Mouse (Mus musculus) induced T-regulatory cell, adult 2 months (primary cell): ENCODE measurements around the gene Anapc2.

Experiments
- DNase-seq: peaks from one replicate; pipeline ENCODE4 v3.0.0-alpha.2; 2012; ENCODE audit warnings: low read depth

Gene Anapc2

DNA sequence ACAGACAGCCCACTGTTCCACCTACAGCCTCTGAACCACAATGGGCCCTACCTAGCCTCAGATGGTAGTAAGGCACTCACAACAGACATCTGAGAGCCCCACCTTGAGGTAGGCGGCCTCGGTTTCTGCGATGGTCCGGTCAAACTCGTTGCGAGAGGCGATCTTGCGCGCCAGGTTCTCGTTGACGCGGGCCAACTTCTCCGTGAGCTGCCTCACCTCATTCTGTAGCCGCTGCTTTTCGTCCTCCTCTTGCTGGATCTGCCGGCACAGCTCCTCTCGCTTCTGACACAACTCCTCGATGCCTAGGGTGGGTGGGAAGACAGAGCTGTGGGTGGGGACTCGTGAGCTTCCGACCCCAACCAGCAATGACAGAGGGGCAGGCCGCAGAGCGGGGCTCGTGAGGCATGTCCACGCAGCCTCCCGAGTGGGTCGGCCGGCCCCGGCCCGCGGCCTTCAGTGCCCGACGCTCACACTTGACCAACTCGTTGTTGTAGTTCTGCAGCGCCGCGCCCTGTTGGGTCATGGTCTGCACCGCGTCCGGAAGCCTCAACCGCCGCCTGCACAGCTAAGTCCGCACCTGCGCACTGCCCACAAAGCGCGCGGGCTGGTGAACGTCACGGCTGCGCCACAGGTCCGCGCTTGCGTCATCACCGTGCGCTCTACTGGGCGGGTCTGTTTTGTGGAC lies at the start of gene Anapc2, which contains the start of gene Ssna1:
TSS of gene Anapc2 (plus strand) at position 652 of the 685 bp plus-strand sequence.
TSS of gene Ssna1 (minus strand) at position 612 of the 685 bp plus-strand sequence.
- peak; percentile 98 for DNase-seq

DNA sequence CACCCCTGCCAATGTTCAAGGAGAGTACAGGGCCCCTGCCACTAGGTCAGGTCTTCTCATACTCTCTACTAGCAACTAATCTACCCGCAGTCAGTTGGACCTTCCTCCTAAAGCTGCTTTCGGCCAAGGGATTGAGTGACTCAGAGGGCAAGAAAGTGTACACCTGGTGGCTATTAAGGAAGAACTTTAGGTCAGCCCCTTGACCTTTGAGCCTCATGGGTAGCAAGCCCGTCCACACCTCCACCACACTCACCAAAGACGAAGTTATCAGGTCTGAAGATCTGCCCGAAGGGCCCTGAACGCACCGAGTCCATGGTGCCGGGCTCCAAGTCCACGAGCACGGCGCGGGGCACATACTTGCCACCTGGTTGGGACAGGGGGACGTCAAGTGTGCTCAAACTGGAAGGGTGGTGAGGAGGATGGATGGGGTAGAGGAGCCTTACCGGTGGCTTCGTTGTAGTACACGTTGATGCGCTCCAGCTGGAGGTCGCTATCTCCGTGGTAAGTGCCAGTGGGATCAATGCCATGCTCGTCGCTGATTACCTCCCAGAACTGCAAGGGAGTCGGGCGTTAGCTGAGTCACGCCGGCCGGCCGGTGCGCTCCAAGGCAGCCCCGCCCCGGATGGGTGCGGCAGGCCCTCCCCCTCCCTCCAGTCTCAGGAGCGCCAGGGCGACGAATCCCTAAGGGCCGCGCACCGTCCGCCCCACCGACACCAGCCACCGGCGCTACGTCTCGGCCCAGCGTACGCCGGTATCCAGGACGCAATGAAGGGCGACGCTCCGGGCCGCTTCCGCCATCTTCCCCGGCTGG lies 48.4 kb upstream of the Anapc2 start:
- DNase-seq = no peak

DNA sequence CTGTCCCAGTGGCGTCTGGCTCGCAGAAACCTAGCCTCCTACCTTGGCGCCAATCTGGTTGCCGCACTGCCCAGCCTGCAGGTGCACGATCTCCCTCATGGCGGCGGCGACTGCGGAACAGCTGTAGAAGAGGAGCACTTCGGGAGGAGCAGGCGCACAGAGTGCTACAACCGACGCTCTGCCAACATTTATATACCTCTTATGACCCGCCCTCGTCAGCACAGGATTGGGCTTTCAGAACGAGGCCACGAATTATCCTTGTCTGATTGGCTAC lies 47.8 kb upstream of the Anapc2 start, which contains the start of gene Tubb4b:
TSS of gene Tubb4b (minus strand) at position 211 of the 274 bp plus-strand sequence.
- no peak for DNase-seq

DNA sequence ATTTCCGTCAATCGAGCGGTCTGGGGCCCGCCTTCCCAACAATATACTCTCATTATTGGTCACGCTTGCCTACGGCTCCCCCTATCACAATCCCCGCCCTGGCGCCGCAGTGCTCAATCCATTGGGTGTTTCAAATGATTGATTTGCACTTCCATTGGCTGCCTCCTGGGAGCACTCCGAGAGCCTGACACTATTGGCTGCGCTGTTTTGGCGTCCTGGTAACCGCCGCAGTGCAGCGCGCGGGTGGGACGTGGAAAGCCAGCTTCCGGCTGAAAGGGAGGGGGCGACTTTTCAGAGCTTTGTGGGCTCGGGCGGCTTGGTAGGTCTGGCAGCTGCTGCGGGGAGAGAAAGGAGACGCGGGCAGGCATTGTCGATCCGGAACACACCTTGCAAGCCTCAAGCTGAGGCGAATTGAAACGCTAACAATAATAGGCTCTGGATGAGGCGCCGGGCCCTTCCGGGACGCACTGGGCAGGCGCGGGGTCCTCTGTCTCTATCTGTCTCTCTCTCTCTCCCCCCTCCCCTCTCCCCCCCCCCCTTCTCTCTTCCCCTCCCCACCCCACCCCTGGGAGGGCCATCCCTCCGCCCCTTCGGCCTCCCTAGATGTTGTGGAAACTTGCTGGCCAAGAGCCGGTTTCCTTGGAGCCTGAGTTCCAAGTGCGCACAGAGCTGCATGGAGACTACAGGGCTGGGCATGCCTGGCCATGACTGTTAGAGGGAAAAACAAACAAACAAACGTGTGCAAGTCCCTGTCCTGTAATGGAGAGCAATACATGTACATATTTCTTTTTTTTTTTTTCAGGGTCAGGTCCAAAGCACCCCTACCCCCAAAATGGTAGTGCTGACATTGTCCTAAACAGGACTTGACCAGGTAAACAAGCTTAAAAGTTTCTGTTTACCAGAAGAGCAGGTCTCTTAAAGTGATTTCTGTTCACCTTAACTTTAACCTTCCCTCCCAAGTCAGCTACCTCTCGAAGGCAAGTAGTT lies 47.2 kb upstream of the Anapc2 start:
- peak; percentile 99 for DNase-seq

DNA sequence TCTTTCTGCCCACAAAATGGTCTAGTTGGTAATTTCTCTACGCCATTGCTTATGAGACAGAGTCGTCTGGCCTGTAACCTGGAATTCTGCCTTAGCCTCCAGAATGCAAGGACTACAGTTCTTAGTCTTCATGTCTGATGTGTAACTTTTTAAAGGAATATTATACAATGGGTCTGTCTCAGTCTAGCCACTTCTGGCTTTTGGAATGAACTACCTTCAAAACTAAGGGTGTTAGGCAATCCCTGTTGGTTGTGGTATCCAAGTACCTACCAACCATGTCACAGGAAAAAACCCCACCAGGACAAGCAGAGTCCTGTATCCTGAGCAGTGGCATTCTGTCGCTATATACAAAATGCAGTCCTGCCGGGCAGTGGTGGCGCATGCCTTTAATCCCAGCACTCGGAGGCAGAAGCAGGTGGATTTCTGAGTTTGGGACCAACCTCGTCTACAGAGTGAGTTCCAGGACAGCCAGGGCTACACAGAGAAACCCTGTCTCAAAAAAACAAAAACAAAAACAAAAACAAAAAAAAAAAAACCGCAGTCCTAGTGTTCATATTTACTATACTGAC lies 46.4 kb upstream of the Anapc2 start:
- peak; percentile 23 for DNase-seq

DNA sequence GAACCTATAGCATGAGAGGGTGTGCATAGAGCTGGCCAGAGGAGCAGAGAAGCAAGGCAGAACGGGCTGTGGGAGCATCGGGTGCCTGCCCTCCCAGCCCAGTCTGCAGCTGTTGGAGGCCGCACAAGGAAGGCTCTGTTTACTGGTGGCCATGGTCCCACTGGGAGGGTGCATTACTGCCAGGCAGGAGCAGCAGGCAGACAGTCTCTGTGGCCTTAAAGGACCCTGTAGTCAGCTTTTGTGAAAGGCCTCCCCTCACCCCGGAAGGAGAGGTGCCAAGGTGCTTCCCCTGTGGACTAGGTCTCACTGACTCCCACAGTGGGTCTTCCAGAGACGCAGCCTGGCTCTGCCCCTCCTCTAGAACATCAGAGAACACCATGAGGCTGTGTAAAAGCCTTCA lies 45.4 kb upstream of the Anapc2 start:
- DNase-seq = no peak

DNA sequence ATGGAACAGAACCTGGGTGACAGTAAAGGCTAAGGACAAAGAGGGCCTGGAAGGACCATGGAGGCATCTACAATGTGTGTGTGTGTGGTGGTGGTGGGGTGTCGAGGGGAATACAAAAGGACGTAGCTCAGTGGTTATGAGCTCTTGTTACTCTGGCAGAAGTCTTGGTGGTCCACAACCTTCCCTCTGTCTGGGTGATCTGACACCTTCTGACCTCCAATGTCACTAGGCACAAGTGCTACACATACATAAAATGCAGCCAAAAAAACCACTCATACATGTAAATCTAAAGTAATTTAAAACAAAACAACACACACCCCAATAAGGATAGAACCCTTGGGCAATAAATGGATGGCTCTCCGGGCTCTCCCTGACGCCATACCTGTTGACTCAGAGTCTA lies 44.9 kb upstream of the Anapc2 start:
- no peak for DNase-seq

DNA sequence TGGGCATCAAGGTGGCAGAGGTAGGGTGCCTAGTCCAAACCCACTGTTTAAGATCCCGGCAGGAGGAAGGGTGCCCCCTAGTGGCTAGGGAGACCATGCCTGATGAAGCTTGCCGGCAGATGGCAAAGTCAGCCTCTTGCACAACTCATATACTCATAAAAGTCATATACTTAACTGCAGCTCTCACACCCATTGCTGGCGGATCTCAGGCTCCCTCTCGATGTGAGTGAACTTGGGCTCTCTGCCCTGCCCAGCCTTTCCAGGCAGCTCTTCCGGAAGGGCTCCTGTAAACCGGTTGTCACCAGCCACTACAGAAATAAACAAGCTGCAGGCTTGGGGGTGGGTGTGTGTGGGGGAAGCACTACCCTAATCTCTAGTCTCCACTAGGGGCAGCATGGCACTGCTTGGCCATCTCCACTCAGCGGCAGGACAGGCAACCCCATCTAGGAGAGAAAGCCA lies 43.8 kb upstream of the Anapc2 start:
- DNase-seq = peak; percentile 95

DNA sequence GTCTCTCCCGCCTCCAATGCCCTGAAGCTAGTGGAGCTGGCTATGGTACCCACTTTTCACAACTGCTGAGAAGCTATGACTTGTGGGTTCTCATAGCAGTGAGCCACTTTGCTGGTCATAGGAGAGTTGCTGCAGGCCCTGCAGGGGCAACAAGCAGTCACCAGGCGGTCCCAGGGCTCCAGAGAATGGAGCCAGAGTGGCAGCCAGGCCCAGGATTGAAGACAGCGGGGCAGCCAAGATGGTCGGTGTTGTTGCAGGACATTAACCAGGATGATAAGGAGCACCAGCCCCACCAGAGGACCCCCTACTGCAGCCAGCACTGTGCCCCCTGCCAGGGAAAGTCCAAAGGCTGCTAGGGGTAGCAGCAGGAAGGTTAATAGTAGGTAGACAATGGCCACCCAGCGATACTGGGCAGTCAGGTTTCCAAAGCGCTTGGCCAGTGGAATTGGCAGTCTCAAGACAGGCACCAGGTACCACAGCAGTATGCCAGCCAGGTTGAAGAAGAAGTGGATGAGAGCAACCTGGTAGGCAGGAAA lies 43.2 kb upstream of the Anapc2 start:
- no peak for DNase-seq

DNA sequence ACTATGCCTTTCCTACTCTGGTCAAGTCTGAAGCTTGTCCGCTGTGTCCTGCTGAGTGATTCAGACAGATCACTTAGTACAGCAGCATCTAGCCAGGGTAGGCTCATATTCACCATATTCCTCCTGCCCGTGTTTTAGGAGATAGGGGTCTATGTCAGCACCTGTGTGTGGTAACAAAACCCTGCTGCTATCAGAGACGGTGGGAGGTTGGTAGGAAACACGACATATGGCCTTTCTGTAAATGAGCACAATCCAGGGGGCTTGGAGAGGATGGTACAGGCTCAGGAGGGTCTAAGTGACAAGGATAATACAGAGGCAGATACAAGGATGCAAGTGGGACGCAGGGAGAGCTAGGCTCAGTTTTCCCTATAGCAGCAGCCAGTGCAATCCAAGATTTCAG lies 42.7 kb upstream of the Anapc2 start:
- no peak for DNase-seq

DNA sequence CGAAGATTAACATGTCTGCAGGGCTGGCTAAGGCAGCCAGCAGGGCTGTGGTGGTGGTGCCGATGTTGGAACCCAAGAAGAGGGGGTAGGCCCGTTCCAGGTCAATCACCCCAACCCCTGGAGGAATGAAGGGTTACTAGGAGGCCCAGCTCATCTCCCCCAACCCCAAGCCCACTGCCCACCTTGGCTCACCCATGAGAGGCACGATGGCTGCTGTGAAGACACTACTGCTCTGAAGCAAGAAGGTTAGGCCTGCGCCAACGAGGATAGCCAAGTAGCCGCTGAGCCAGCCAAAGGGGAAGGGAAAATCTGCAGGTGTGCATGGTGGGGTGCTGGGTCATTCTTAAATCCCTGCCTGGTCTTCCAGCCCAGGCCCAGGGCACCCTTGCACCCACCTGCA lies 41.7 kb upstream of the Anapc2 start:
- no peak for DNase-seq

DNA sequence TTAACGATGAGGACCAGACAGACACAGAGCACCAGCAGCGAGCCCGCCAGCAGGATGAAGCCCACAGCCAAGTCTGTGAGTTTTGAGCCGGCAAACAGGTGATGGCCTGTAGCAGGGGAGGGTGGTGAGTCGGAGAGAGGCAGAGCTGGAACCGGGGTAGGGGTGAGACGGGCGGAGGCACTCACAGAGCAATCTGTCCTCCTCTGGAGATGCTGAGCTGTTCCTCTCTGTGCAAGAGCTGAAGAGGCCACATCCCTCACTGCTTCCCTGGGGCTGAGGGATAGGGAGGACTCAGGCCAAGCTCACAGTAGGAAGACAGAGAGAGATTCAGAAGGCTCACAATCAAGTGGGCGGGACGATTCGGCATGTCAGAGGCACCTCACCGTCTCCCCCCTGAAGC lies 41.2 kb upstream of the Anapc2 start:
- DNase-seq = no peak

DNA sequence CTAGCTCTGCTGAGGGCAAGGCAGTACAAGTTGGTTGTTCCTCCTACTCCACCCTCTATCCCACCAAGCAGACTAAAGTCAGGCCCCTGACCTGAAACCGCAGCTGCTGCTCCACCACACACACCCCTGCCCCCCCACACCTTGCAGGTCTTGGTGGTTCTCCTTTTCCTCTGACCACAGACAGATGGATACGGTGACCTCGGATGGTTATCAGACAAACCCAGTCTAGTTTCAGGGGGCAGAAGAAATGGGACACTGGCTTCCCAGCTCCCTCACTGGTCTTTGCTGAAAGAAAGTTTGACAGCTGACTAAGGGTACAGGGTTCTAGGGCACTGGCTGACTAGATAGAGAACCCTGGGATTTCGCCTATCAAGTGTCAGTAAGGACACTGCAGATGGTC lies 38.9 kb upstream of the Anapc2 start:
- no peak for DNase-seq

DNA sequence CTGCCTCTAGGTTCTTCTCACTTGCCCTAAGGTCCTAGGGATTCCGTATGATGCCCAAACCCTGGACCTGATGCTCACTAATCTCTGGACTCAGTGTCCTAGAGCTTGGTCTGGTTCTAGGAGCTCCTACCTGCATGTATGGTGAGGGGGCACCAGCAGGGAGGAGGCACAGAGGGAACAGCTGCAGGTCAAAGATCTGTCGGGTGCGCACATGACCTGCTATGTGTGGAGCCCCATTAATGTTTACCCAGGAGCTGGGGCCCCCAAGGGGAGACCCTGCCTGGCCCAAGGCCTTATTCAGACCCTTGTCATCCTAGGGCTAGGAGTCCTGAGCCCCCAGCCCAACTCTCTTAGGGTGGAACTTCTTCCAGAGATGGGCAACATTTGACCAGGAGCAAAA lies 38.2 kb upstream of the Anapc2 start, which contains the start of gene Slc34a3:
TSS of gene Slc34a3 (minus strand) at position 315 of the 400 bp plus-strand sequence.
- no peak for DNase-seq

DNA sequence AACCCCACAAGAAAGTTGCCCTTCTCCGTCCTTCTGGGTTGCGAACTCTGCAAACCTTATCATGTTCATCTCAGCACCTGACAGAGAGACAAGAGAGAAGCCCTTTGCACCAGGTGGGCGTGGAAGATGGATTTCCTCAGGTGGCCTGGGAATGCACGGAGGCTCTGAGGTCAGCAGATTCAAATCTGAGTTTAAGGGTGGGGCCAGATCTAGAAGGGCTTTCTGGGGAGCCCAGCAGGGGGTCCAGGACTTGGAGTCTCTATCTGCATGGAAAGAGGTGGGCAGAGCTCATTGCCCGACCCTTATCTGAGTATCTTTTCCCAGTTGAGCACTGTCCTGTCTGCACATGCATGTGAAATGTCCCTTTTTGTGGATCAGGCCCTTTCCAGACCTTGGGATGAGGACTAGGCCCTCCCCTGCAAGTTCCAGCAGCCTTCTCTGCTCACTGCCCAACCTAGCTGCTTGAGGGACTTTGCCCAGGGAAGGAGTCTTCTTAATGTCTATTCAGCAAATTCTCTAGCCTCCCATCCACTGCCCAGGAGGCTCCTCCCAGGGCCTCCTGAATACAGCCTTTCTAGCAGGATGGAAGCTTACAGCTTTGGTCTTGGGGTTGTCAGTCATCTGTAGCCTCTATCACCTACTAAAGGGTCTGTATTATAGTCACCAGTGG lies 37.6 kb upstream of the Anapc2 start:
- no peak for DNase-seq

DNA sequence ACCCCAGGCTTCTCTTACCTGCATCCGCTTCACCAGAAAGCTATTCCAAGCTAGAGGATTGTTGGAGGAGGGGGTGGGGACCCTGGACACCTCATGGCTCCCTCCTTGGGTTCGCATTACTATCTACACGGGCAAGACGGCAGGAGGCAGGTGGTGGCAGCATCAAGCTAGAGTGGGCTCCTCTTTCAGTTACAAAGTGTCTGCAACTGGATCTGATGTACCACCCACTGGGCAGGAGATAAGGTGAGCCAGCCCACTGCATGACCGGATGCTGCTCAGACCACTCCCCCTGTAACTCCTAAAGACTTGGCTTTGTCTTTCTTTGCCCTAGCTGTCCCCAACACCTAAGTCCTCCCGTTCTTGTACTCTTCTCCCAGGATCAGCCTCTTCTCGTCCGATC lies 35.7 kb upstream of the Anapc2 start, which contains the start of gene Rnf224:
TSS of gene Rnf224 (minus strand) at position 174 of the 400 bp plus-strand sequence.
- DNase-seq = no peak

DNA sequence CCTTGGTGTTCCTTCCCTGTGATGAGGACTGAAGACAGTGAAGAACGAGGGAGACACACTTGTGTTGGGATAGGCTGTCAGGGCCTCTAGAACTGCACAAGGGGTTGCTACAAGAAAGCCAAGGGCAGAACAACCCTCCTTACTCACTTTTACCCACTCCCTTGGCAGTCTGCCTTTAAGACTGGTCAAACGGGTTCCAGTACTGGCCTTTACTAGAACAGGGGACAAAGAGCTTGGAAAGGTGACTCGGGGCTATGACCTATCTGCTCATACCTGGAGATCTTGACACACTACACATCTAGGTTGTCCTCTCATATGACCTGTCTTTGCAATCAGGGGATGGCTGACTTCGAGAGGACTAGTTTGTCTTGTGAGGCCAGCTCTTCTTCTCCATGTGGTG lies 34.8 kb upstream of the Anapc2 start:
- no peak for DNase-seq

DNA sequence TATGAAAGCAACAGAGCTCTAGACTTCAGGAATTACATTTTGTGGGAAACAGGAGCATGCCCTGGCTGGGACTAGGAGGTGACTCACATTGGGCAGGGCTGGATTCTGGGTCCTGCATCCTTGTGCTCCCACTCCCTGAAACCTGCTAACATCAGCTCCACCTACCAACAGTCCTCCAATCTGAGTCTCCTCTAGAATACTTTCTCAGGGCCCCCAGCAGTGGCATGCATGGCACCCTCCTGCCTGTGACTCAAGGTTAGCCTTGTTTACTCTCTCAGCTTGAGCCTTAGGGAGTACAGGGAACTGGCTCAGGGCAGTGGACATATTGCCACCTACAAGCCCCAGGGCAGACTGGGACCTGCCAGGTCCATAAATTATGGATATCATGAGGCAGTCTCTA lies 34.2 kb upstream of the Anapc2 start:
- no peak for DNase-seq

DNA sequence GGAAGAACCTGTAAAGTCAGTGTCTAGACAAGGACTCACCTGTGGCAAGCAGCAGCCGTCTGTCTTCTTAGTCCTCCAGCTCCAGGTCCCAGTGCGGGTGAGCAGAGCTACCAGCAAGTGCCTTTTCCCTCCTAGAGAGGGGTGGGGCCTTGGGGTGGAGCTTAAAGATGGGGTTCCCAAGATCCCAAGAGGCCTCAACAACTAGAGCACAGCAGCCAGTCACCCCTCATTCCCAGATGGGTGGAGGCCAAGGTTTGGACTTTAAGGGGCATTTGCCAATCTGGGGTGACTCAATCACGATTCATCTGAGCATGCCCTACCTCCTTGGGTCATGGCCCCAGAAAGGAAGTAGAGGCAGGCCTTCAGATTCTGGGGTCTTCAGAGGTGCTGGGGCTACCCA lies 32.5 kb upstream of the Anapc2 start:
- no peak for DNase-seq

DNA sequence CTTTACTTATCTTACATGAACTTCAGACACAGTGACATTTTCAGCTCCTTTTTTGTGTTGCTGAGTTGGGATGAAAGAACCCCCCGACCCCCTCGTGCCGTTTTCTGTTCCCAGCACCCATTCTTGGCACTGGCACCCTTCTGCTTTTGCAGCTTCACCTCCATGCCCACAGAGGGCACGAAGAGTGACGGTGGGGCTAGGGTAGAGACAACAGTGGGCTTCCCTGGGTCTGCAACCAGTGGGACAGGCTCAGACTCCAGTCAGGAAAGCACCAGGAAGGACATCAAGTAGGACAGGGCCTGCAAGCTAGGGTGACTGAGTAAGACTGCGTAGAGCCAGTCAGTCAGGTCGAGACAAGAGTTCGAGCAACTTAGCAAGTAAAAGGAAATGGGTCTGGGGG lies 32.0 kb upstream of the Anapc2 start:
- no peak for DNase-seq
